Mouse (Mus musculus) testis, adult 2 months (tissue): ENCODE data around the gene Cfap20.

Source experiments
- CTCF ChIP-seq: fragments of 200-500 bp; IDR thresholded peaks from 2 replicates; pipeline ENCODE4 v1.5.1; 2012; ENCODE audit warnings: low read depth, mild to moderate bottlenecking, inconsistent platforms, low read length, moderate library complexity; ENCODE audit not compliant: control insufficient read depth, insufficient read depth, insufficient replicate concordance
- POLR2A ChIP-seq: fragments of 200-500 bp; IDR thresholded peaks from 2 replicates; pipeline ENCODE4 v1.6.1; 2012; ENCODE audit warnings: low read depth, mild to moderate bottlenecking, inconsistent platforms, low read length, moderate library complexity; ENCODE audit not compliant: control insufficient read depth

DNA sequence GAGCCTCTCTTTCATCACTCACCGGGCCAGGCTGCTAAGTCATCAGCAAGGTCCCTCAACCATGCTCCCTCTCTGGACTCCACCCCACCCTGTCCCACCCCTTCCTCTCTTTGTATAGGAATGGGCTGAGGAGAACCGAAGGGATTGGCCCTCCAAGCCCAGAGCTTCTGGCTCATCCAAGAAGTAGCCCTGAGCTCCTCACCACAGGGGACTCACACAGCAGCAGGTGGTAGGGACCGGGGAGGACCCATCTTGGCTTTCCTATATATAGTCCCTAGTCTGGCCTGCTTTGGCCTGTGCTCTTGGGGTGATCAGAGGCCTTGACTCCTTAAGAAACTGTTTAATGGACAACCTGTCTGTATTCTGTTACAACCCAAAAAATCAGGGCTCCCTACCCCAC is 60.2 kb downstream of the Cfap20 start:
- TF ChIP-seq CTCF, result no peak
- no peak for TF ChIP-seq POLR2A
